Mouse (Mus musculus) heart, postnatal 14 days (tissue): ENCODE data around the gene Shc3. TPM values are rescaled to one million over a fixed set of nuclear protein-coding genes. Genes with fewer than 3 reads are reported as not detected.

Experiments used
- DNase-seq, 2 experiments: peaks; one replicate each; pipeline ENCODE4 v3.0.0; 2021 to 2022
- intact Hi-C: fragments of 180-260 bp; cut with DNase I; formaldehyde crosslinking; loops from one replicate; pipeline ENCODE4 v1.15.1; 2025
- total RNA-seq, 2 experiments: library from RNA; stranded (reverse); gene quantifications; 2 replicates each; pipeline ENCODE4 v1.2.3; 2021

Shc3 gene
- total RNA-seq, 2 experiments from 2014 or later, result 2.6 to 3.0 TPM

GRCm38 (mm10) chr13:51399562-51399961 lies 169.7 kb downstream of the Shc3 start:
- intact Hi-C loops, result no loop called here
- DNase-seq, result no peak

GRCm38 (mm10) chr13:51397861-51398260 lies 171.4 kb downstream of the Shc3 start:
- no peak for DNase-seq
- intact Hi-C loops, result no loop called here

- no peak for DNase-seq
- intact Hi-C loops, result no loop called here
Observed at GRCm38 (mm10) chr13:51392256-51392655, 177.0 kb downstream of the Shc3 start.

GRCm38 (mm10) chr13:51391359-51391916 lies 177.8 kb downstream of the Shc3 start:
- DNase-seq, result no peak
- intact Hi-C loops, result no loop called here

GRCm38 (mm10) chr13:51390398-51390797 lies 178.8 kb downstream of the Shc3 start:
- intact Hi-C loops, result no loop called here
- DNase-seq, result no peak

- intact Hi-C loops, result no loop called here
- DNase-seq, result no peak
Observed at GRCm38 (mm10) chr13:51387908-51388307, 181.3 kb downstream of the Shc3 start.

GRCm38 (mm10) chr13:51384899-51385298 lies 184.3 kb downstream of the Shc3 start:
- DNase-seq, result no peak
- intact Hi-C loops, result no loop called here

GRCm38 (mm10) chr13:51381498-51381897 lies 187.7 kb downstream of the Shc3 start:
- intact Hi-C loops, result no loop called here
- no peak for DNase-seq

Other genes starting within 250 kb of the Shc3 start
- gene S1pr3, start 160.8 kb downstream of the Shc3 start, total RNA-seq, result 10 to 100 TPM; 17.9 to 18.4 TPM
- 10 to 100 TPM in 1 of 2 experiments, 1 to 10 TPM in 1; 7.1 to 13.9 TPM for gene Cks2, start 75.8 kb upstream of the Shc3 start, total RNA-seq
- 10 to 100 TPM; 18.3 to 20.6 TPM for gene Secisbp2, start 82.3 kb upstream of the Shc3 start, total RNA-seq
- gene Sema4d, start 224.3 kb upstream of the Shc3 start, total RNA-seq, result 10 to 100 TPM; 78.3 to 78.4 TPM